Mouse (Mus musculus) heart, adult 2 months (tissue): ENCODE results near the gene Laptm5.

Source experiments
- CTCF ChIP-seq: fragments of 200-600 bp; IDR thresholded peaks from 2 replicates; pipeline ENCODE4 v1.8.1; 2022; ENCODE audit warnings: antibody characterized with exemption, mild to moderate bottlenecking, moderate library complexity
- POLR2A ChIP-seq: fragments of 200-500 bp; IDR thresholded peaks from 2 replicates; pipeline ENCODE4 v1.6.1; 2011; ENCODE audit warnings: mild to moderate bottlenecking, low read depth, low read length, control low read depth; ENCODE audit not compliant: insufficient read depth

GRCm38 (mm10) chr4:130874601-130875000, 38.3 kb upstream of the Laptm5 start:
- TF ChIP-seq CTCF (no peak), POLR2A (no peak)
